Mouse (Mus musculus): ENCODE data around the gene Mgat4c. TPM values are rescaled to one million over a fixed set of nuclear protein-coding genes. Genes with fewer than 3 reads are reported as not detected.
"Not testable (repeated sequence)": the region's sequence is repeated elsewhere in the genome, so short reads cannot be mapped to it uniquely, and the experiment has no call there.

Gene Mgat4c
- polyA plus RNA-seq, 1 experiment from 2014 or later: 0.16 TPM

DNA sequence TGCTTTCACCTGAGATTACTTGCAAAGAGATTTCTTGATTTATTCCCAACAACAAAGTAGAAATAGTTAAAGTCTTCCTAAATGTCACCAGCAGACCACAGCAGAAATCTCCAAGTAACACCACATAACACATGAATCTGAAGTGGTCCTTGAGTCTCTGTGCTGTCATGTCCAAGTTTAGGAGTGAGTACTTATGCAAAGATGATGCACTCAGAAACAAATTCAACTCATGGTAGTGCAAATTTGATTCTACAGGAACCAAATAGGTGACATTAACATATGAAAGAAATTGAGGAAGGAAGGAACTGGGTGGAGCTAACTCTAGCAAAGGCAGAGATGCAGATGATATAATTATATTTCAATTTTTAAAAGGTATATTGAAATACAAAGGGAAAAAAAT lies 690.8 kb downstream of the Mgat4c start:
- Histone ChIP-seq H3K27me3 (ENCODE audit: control insufficient read depth, insufficient read depth, low read length) (no peaks in the 10 kb centered on the region), H3K27ac (ENCODE audit: low read length) (no peak overlapping the region), H3K4me1 (ENCODE audit: control insufficient read depth, insufficient read depth, low read length) (no peaks in the 10 kb centered on the region), H3K9ac (ENCODE audit: low read length) (no peak overlapping the region), H3K4me3 (ENCODE audit: low read length) (no peak overlapping the region), H3K36me3 (ENCODE audit: control insufficient read depth, insufficient read depth) (no peaks in the 10 kb centered on the region), H3K4me2 (ENCODE audit: low read depth, low read length) (no peak overlapping the region), H3K9me3 (replicated peaks; ENCODE audit: control insufficient read depth, low read length) (no peaks in the 10 kb centered on the region)
- ATAC-seq (replicated peaks; ENCODE audit: extremely low read depth, insufficient read depth, low FRiP score): no peak

DNA sequence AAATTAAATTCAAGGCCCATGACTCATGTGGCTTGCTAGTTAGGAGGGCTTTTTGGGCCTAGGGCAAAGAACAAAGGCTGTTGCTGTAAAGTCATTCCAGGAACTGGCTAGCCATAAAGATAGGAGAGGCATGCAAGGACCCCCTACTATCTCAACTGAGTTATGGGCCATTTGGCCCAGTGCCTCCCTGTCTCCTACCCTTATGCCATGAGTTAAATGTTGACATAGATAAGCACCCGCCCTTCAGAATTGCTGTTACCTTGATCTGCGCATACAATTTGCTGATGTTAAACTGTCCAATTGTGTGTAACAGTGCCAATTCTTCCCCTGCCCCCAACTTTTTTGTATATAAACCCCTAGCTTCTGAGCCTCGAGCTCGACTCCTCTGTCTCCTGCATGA lies 692.8 kb downstream of the Mgat4c start:
- no peaks in the 10 kb centered on the region for H3K4me1 ChIP-seq (ENCODE audit: control insufficient read depth, insufficient read depth, low read length)
- H3K27ac ChIP-seq (ENCODE audit: low read length): no peak overlapping the region
- no peak overlapping the region for H3K9ac ChIP-seq (ENCODE audit: low read length)
- no peak overlapping the region for H3K4me2 ChIP-seq (ENCODE audit: low read depth, low read length)
- ATAC-seq (replicated peaks; ENCODE audit: extremely low read depth, insufficient read depth, low FRiP score): no peak
- 66% methylated on average over 4 of the region's 4 CpGs for WGBS
- no peaks in the 10 kb centered on the region for H3K36me3 ChIP-seq (ENCODE audit: control insufficient read depth, insufficient read depth)
- no peaks in the 10 kb centered on the region for H3K27me3 ChIP-seq (ENCODE audit: control insufficient read depth, insufficient read depth, low read length)
- no peak overlapping the region for H3K4me3 ChIP-seq (ENCODE audit: low read length)
- H3K9me3 ChIP-seq (replicated peaks; ENCODE audit: control insufficient read depth, low read length): no peaks in the 10 kb centered on the region

DNA sequence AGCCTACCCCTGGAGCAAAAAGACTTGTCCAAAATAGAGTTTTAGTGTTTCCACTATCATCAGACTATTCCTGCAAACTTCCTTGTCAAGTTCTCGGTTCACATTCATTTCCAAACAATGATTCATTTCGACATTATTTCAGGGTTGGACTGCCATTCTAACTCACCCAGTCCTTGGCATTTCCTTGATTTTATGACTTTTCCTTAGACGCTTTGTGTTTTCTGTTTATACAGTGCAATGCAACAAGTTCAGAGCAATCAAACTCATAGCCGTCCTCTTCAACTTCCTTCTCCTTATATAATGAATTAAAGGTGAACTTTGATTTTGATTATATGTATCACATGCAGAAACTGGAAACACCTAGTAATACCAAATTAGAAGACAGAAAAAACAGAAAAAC lies 696.1 kb downstream of the Mgat4c start:
- whole genome bisulfite sequencing: 65% methylated on average over 4 of the region's 4 CpGs
- no peak for ATAC-seq (replicated peaks; ENCODE audit: extremely low read depth, insufficient read depth, low FRiP score)
- H3K9ac ChIP-seq (ENCODE audit: low read length): no peak overlapping the region

DNA sequence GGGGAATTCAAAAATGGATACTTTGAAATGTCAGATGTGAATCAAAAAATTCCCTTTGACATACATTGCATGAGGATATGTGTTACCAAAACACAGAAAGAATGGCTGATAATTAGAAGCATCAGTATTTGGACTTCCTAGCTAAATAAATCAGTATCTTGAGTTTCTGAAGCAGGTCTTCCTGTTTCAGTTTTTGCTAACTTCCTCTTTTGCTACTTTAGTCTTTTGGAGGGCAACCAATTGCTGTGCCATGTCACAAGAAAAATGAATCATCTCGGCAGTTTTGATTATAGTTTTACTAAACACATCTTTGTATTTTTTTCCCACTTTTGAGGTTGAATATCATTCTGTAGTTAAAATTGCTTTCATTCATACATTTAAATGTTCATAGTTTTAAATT lies 707.9 kb downstream of the Mgat4c start:
- 54% methylated on average over 1 of the region's 1 CpGs for WGBS
- no peaks in the 10 kb centered on the region for H3K4me1 ChIP-seq (ENCODE audit: control insufficient read depth, insufficient read depth, low read length)
- H3K27me3 ChIP-seq (ENCODE audit: control insufficient read depth, insufficient read depth, low read length): no peaks in the 10 kb centered on the region
- no peak overlapping the region for H3K4me3 ChIP-seq (ENCODE audit: low read length)
- no peak overlapping the region for H3K27ac ChIP-seq (ENCODE audit: low read length)
- no peaks in the 10 kb centered on the region for H3K9me3 ChIP-seq (replicated peaks; ENCODE audit: control insufficient read depth, low read length)
- H3K9ac ChIP-seq (ENCODE audit: low read length): no peak overlapping the region
- no peaks in the 10 kb centered on the region for H3K36me3 ChIP-seq (ENCODE audit: control insufficient read depth, insufficient read depth)
- no peak for ATAC-seq (replicated peaks; ENCODE audit: extremely low read depth, insufficient read depth, low FRiP score)
- H3K4me2 ChIP-seq (ENCODE audit: low read depth, low read length): no peak overlapping the region

More for the DNA sequence above, 696.1 kb downstream of the Mgat4c start:
- Histone ChIP-seq H3K27me3 (ENCODE audit: control insufficient read depth, insufficient read depth, low read length) (no peaks in the 10 kb centered on the region), H3K9me3 (replicated peaks; ENCODE audit: control insufficient read depth, low read length) (no peaks in the 10 kb centered on the region), H3K36me3 (ENCODE audit: control insufficient read depth, insufficient read depth) (no peaks in the 10 kb centered on the region), H3K4me3 (ENCODE audit: low read length) (no peak overlapping the region), H3K27ac (ENCODE audit: low read length) (no peak overlapping the region), H3K4me1 (ENCODE audit: control insufficient read depth, insufficient read depth, low read length) (no peaks in the 10 kb centered on the region), H3K4me2 (ENCODE audit: low read depth, low read length) (no peak overlapping the region)

DNA sequence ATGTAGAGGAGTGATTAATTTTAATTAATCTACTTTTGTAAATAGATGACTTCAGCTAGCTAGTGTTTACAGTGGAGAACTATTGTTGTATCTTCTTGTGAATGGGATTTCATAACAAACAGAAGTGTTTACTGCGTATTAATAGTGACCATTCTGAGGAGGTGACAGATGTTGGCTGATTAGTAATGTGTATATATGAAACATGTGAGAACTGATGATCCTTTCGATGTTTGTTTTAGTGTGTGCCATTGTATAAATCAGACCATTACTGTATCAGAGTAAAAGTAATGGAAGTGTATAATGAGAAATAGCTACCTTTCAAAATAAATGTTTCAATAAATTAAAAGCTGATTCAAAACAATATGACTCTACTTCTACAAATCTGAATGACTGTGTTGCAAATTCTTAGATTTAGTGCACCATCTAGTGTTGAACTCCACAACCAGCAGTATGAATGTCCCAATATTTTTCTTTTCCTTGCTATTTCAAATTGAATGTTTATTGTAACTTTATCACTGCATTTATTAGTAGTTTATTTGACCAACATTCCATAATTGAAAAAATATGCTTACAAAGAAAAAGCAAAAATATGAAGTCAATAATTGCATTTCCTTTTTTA lies 736.5 kb downstream of the Mgat4c start:
- H3K4me2 ChIP-seq (ENCODE audit: low read depth, low read length): no peak overlapping the region
- H3K9ac ChIP-seq (ENCODE audit: low read length): no peak overlapping the region
- no peak overlapping the region for H3K27ac ChIP-seq (ENCODE audit: low read length)
- no peaks in the 10 kb centered on the region for H3K9me3 ChIP-seq (replicated peaks; ENCODE audit: control insufficient read depth, low read length)
- 70% methylated on average over 2 of the region's 2 CpGs for WGBS
- H3K4me3 ChIP-seq (ENCODE audit: low read length): no peak overlapping the region
- H3K27me3 ChIP-seq (ENCODE audit: control insufficient read depth, insufficient read depth, low read length): no peaks in the 10 kb centered on the region
- no peaks in the 10 kb centered on the region for H3K36me3 ChIP-seq (ENCODE audit: control insufficient read depth, insufficient read depth)
- no peaks in the 10 kb centered on the region for H3K4me1 ChIP-seq (ENCODE audit: control insufficient read depth, insufficient read depth, low read length)
- no peak for ATAC-seq (replicated peaks; ENCODE audit: extremely low read depth, insufficient read depth, low FRiP score)

DNA sequence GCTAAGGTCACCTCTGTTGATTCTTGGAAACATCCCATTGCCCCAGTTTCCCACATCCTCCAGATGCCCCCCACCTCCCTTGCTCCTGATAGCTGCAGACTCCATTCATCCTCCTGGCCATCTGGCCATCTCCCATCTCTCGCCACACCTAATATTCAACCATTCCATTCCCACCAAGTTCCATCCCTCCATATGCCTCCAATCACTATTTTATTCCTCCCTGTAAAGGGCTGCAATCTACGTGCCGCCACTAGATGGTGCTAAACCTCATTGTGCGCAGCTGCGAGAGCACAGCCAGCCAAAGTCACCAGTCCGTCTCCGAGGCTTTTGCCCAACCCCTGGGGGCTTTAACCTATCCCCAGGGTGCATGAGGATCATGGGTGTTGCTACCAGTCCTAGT lies 753.8 kb downstream of the Mgat4c start:
- H3K36me3 ChIP-seq (ENCODE audit: control insufficient read depth, insufficient read depth); H3K9ac ChIP-seq (ENCODE audit: low read length); H3K9me3 ChIP-seq (replicated peaks; ENCODE audit: control insufficient read depth, low read length); H3K4me2 ChIP-seq (ENCODE audit: low read depth, low read length); H3K27me3 ChIP-seq (ENCODE audit: control insufficient read depth, insufficient read depth, low read length); H3K4me3 ChIP-seq (ENCODE audit: low read length); ATAC-seq (replicated peaks; ENCODE audit: extremely low read depth, insufficient read depth, low FRiP score); H3K4me1 ChIP-seq (ENCODE audit: control insufficient read depth, insufficient read depth, low read length); H3K27ac ChIP-seq (ENCODE audit: low read length): not testable (repeated sequence)
- 1% methylated on average over 5 of the region's 7 CpGs for WGBS

DNA sequence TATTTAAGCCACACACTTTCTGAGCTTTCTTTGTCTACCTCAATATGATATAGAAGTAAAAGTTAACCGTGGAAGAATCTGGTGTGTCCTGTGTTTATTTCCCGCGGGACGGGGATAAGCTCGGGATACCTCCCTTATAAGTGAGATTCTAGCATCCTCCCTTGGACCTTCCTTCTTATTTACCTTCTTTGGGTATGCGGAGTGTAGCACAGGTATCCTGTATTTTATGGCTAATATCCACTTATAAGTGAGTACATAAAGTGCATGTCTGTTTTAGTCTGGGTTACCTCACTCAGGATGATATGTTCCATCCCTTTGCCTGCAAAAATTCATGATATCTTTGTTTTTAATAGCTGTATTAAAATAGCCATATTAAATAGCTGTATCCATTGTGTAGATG lies 754.2 kb downstream of the Mgat4c start:
- H3K36me3 ChIP-seq (ENCODE audit: control insufficient read depth, insufficient read depth); H3K27ac ChIP-seq (ENCODE audit: low read length); H3K9ac ChIP-seq (ENCODE audit: low read length); H3K9me3 ChIP-seq (replicated peaks; ENCODE audit: control insufficient read depth, low read length); ATAC-seq (replicated peaks; ENCODE audit: extremely low read depth, insufficient read depth, low FRiP score); H3K4me3 ChIP-seq (ENCODE audit: low read length); H3K27me3 ChIP-seq (ENCODE audit: control insufficient read depth, insufficient read depth, low read length); H3K4me1 ChIP-seq (ENCODE audit: control insufficient read depth, insufficient read depth, low read length): not testable (repeated sequence)
- peak overlapping the region; percentile 42 for H3K4me2 ChIP-seq (ENCODE audit: low read depth, low read length)
- 31% methylated on average over 6 of the region's 6 CpGs for WGBS

Small RNAs within 50 kb of the gene (microRNA-seq; reads per million reads assigned to microRNA genes)
- not detected for gene Mir3059
